Mouse (Mus musculus) c-Kit-positive CD71-positive TER-119-positive erythroid progenitor cells, embryonic 14.5 days (primary cell): ENCODE measurements at regions not wholly inside any gene's neighbourhood (a gene's known extent, or its start where the extent isn't known, plus 50 kb on each side); places are given as distances from the start of the nearest gene placed in this dataset.

ENCODE experiments used
- DNase-seq: peaks from one replicate; pipeline ENCODE4 v3.0.0-alpha.2; 2013; ENCODE audit warnings: low spot score

GRCm38 (mm10) chr17:9995321-9995720 lies 324.3 kb downstream of the Qk start:
- no peak for DNase-seq

- DNase-seq: no peak
These were observed 321.2 kb upstream of the Pabpc6 start for GRCm38 (mm10) chr17:9990744-9991143.

- DNase-seq: no peak
These were observed 311.8 kb upstream of the Pabpc6 start for GRCm38 (mm10) chr17:9981273-9981672.

GRCm38 (mm10) chr17:9976866-9977421 lies 307.4 kb upstream of the Pabpc6 start:
- DNase-seq: no peak

GRCm38 (mm10) chr17:9975995-9976394 lies 306.5 kb upstream of the Pabpc6 start:
- no peak for DNase-seq

GRCm38 (mm10) chr17:9975153-9975552 lies 305.6 kb upstream of the Pabpc6 start:
- DNase-seq: no peak

GRCm38 (mm10) chr17:9967988-9968387 lies 298.5 kb upstream of the Pabpc6 start:
- DNase-seq: no peak

GRCm38 (mm10) chr17:9962893-9963436 lies 293.4 kb upstream of the Pabpc6 start:
- no peak for DNase-seq

- no peak for DNase-seq
These were observed 279.6 kb upstream of the Pabpc6 start for GRCm38 (mm10) chr17:9948985-9949667.

- DNase-seq: no peak
These were observed 278.1 kb upstream of the Pabpc6 start for GRCm38 (mm10) chr17:9947609-9948008.

GRCm38 (mm10) chr17:9944513-9944912 lies 275.0 kb upstream of the Pabpc6 start:
- no peak for DNase-seq

- DNase-seq: no peak
These were observed 272.7 kb upstream of the Pabpc6 start for GRCm38 (mm10) chr17:9942171-9942570.

- DNase-seq: no peak
These were observed 270.1 kb upstream of the Pabpc6 start for GRCm38 (mm10) chr17:9939576-9939975.

- DNase-seq: no peak
These were observed 268.9 kb upstream of the Pabpc6 start for GRCm38 (mm10) chr17:9938426-9938825.

GRCm38 (mm10) chr17:9937211-9937610 lies 267.7 kb upstream of the Pabpc6 start:
- DNase-seq: no peak

- no peak for DNase-seq
These were observed 262.7 kb upstream of the Pabpc6 start for GRCm38 (mm10) chr17:9932186-9932585.

GRCm38 (mm10) chr17:9931526-9931925 lies 262.0 kb upstream of the Pabpc6 start:
- no peak for DNase-seq

GRCm38 (mm10) chr17:9929448-9930088 lies 260.1 kb upstream of the Pabpc6 start:
- DNase-seq: no peak

- no peak for DNase-seq
These were observed 258.2 kb upstream of the Pabpc6 start for GRCm38 (mm10) chr17:9927724-9928123.

- no peak for DNase-seq
These were observed 256.8 kb upstream of the Pabpc6 start for GRCm38 (mm10) chr17:9926308-9926707.

GRCm38 (mm10) chr17:9921326-9921725 lies 251.8 kb upstream of the Pabpc6 start:
- no peak for DNase-seq

GRCm38 (mm10) chr17:9917031-9917430 lies 247.5 kb upstream of the Pabpc6 start:
- DNase-seq: no peak

GRCm38 (mm10) chr17:9910856-9911255 lies 241.3 kb upstream of the Pabpc6 start:
- no peak for DNase-seq
